Mouse (Mus musculus): Measurements from ENCODE around the gene Mapk6. TPM values are rescaled to one million over a fixed set of nuclear protein-coding genes. Genes with fewer than 3 reads are reported as not detected.
"Not testable (repeated sequence)": the region's sequence is repeated elsewhere in the genome, so short reads cannot be mapped to it uniquely, and the experiment has no call there.

Gene Mapk6
- polyA plus RNA-seq, 1 experiment: 31.3 TPM

DNA sequence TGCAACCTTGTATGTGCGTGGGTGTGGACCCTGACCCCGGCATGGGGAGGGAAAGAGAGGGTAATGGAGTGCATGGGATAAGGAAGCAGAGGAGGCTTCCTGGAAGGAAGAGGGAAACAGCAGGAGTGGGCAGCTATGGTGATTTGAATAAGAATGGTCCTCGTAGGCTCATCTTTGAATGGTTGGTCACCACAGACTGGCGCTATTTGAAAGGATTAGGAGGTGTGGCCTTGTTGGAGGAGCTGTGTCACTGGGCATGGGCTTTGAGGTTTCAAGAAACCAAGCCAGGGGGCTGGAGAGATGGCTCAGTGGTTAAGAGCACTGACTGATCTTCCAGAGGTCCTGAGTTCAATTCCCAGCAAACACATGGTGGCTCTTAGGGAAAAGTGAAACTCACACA lies 44.6 kb downstream of the Mapk6 start:
- TF ChIP-seq FLI1 (IDR thresholded peaks at IDR 0.05; ENCODE audit: low read length) (no peak), GATA1 (IDR thresholded peaks at IDR 0.05; ENCODE audit: borderline replicate concordance, low read length) (no peak)
- peaks cover 3% of the 10 kb centered on the region for H3K36me3 ChIP-seq (replicated peaks; ENCODE audit: low read length)
- H3K4me3 ChIP-seq (replicated peaks): no peak overlapping the region
- H3K9me3 ChIP-seq: no peaks in the 10 kb centered on the region
- no peaks in the 10 kb centered on the region for H3K27me3 ChIP-seq (replicated peaks)
- peaks cover 81% of the 10 kb centered on the region for H3K4me1 ChIP-seq

DNA sequence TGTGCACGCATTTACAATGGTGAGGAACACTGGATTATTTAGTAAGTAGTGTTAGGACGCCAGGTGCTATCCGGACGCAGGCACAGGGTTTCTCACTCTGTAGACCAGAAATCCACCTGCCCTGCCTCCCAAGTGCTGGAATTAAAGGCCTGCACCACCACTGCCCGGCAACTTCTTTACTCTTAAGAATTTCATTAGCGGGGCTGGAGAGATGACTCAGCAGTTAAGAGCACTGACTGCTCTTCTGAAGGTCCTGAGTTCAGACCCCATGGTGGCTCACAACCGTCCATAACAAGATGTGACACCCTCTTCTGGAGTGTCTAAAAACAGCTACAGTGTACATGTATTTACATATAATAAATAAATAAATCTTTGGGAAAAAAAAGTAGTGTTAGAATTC lies 46.1 kb downstream of the Mapk6 start:
- H3K4me3 ChIP-seq (replicated peaks); H3K27me3 ChIP-seq (replicated peaks); H3K9me3 ChIP-seq; H3K36me3 ChIP-seq (replicated peaks; ENCODE audit: low read length): not testable (repeated sequence)
- H3K4me1 ChIP-seq: peaks cover 83% of the 10 kb centered on the region

DNA sequence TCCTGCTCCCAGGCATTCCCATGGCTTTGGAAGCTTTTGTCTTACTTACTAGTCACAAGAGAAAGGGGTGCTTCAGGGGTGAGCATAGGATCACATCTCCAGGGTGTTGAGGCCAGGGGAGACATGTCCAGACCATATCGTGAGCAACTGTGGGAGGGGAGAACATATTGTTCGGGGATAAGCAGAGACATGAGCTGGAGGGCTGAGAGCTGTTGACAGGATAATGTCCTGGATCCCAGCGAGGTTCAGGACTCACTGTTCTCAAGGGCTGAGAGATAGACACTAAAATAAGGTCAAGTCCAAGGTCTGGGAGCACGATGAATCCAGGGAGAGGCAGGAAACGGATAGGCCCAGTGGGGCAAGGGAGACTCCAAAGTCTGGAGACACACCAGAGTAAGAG lies 46.8 kb downstream of the Mapk6 start:
- H3K4me3 ChIP-seq (replicated peaks): no peak overlapping the region
- H3K4me1 ChIP-seq: peaks cover 83% of the 10 kb centered on the region
- H3K9me3 ChIP-seq: no peaks in the 10 kb centered on the region
- no peak for TF ChIP-seq GATA1 (IDR thresholded peaks at IDR 0.05; ENCODE audit: borderline replicate concordance, low read length)
- no peak for TF ChIP-seq FLI1 (IDR thresholded peaks at IDR 0.05; ENCODE audit: low read length)
- H3K36me3 ChIP-seq (replicated peaks; ENCODE audit: low read length): peaks cover 11% of the 10 kb centered on the region
- H3K27me3 ChIP-seq (replicated peaks): no peaks in the 10 kb centered on the region

DNA sequence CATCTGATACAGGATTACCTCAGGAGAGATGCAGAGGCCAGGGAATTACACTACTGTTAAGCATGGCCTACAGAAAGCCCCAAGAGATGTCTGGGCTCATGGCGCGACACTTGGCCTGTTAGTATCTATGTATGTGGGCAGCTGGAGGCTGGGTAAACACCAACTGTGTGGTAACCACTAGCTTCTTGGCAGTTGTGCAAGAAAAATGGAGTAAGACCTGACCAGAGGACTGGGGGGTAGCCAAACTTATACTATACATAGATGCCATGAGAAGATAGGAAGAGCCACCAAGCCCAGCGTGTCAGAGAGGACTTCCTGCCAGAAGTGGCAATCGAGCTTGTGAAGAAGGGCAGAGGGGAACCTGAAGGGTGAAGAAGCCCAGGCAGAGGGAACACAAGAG lies 47.6 kb downstream of the Mapk6 start:
- H3K4me1 ChIP-seq: peaks cover 86% of the 10 kb centered on the region
- no peaks in the 10 kb centered on the region for H3K9me3 ChIP-seq
- H3K27me3 ChIP-seq (replicated peaks): no peaks in the 10 kb centered on the region
- no peak for TF ChIP-seq FLI1 (IDR thresholded peaks at IDR 0.05; ENCODE audit: low read length)
- no peak for TF ChIP-seq GATA1 (IDR thresholded peaks at IDR 0.05; ENCODE audit: borderline replicate concordance, low read length)
- peaks cover 11% of the 10 kb centered on the region for H3K36me3 ChIP-seq (replicated peaks; ENCODE audit: low read length)
- H3K4me3 ChIP-seq (replicated peaks): no peak overlapping the region

DNA sequence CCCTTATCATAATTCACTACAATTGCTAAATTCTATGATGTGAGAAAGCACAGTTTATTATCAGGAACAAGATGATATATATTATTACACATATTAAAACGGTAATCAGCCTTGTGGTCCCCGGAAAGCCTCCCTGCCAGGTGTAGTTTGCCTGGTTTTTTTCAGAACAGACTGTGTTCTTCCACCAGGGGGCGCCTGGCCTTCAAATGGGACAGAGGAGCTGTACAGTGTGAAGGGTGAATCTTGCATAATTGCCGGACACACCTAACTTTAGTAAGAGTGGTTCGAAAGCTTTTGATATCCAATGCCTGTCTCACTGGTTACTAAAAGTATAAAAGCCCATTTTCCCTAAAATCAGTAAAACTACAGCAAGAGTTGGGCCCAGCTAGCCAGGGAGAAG lies 48.1 kb downstream of the Mapk6 start:
- H3K27me3 ChIP-seq (replicated peaks): no peaks in the 10 kb centered on the region
- H3K9me3 ChIP-seq: no peaks in the 10 kb centered on the region
- TF ChIP-seq FLI1 (IDR thresholded peaks at IDR 0.05; ENCODE audit: low read length): no peak
- TF ChIP-seq GATA1 (IDR thresholded peaks at IDR 0.05; ENCODE audit: borderline replicate concordance, low read length): no peak

DNA sequence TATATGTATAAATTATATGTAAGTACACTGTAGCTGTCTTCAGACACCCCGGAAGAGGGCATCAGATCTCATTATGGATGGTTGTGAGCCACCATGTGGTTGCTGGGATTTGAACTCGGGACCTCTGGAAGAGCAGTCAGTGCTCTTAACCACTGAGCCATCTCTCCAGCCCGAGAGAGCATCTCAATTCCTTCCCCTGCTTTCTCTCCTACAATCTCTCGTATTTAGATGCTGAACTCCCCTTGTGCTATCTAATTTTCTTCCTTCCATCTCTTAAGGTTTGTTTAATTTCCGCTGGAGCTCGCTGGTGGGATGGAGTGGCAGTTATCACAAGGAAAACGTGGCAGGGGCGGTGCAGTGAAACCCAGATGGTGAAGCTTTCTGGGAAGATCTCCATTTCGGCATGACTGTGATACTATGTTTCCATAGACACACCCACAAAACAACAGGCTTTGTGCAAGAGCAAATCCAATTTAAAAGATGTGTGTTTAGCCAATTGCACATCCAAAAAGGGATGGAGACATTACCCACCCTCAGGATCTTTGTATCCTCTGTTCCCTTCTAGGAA lies 52.6 kb downstream of the Mapk6 start:
- no peak for TF ChIP-seq FLI1 (IDR thresholded peaks at IDR 0.05; ENCODE audit: low read length)
- no peak for TF ChIP-seq GATA1 (IDR thresholded peaks at IDR 0.05; ENCODE audit: borderline replicate concordance, low read length)
- H3K9me3 ChIP-seq: no peaks in the 10 kb centered on the region

More for the DNA sequence above, 48.1 kb downstream of the Mapk6 start:
- Histone ChIP-seq H3K4me1 (peaks cover 89% of the 10 kb centered on the region), H3K4me3 (replicated peaks) (no peak overlapping the region), H3K36me3 (replicated peaks; ENCODE audit: low read length) (peaks cover 11% of the 10 kb centered on the region)

DNA sequence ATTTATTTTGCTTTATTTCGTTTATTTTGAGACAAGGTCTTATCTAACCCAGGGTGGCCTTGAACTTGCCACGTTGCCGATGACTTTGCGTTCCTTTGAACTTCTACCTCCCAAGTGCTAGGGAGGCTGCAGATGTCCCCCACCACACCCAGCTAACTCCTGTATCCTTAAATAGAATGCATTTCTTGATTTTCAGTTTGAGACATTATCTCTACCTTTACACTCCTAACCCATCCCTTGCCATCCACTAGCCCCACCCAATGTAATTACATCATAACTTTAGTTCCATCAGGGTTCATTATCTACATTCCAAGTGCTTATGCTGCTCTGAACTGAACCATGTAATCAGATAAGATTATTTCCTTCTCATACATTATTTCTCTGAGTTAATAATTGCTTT lies 54.0 kb downstream of the Mapk6 start:
- TF ChIP-seq FLI1 (IDR thresholded peaks at IDR 0.05; ENCODE audit: low read length) (no peak), GATA1 (IDR thresholded peaks at IDR 0.05; ENCODE audit: borderline replicate concordance, low read length) (no peak)
- no peak overlapping the region for H3K4me3 ChIP-seq (replicated peaks)
- peaks cover 21% of the 10 kb centered on the region for H3K36me3 ChIP-seq (replicated peaks; ENCODE audit: low read length)

More for the DNA sequence above, 52.6 kb downstream of the Mapk6 start:
- Histone ChIP-seq H3K27me3 (replicated peaks) (no peaks in the 10 kb centered on the region), H3K4me3 (replicated peaks) (peak overlapping the region; percentile 71), H3K36me3 (replicated peaks; ENCODE audit: low read length) (peaks cover 15% of the 10 kb centered on the region), H3K4me1 (peaks cover 84% of the 10 kb centered on the region)

DNA sequence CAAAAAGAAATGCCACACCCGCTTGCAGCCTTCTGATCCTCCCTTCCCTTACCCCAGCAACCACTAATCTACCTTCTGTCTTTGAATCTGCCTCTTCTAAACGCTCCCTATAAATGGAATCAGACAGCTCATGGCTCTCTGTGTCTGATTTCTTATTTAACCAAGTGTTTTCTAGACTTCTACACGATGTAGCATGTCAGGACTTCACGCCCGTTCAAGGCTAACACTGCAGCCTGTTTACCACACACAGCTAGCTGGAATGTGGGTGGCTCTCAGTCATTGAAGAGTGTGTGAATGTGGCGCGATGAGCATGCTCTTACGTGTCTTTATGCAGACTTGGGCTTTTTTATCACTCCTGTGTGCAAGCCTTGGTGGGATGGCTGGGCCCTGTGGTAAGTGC lies 56.7 kb downstream of the Mapk6 start:
- Histone ChIP-seq H3K27me3 (replicated peaks) (no peaks in the 10 kb centered on the region), H3K9me3 (no peaks in the 10 kb centered on the region), H3K36me3 (replicated peaks; ENCODE audit: low read length) (peaks cover 20% of the 10 kb centered on the region), H3K4me1 (peaks cover 68% of the 10 kb centered on the region), H3K4me3 (replicated peaks) (no peak overlapping the region)
- TF ChIP-seq GATA1 (IDR thresholded peaks at IDR 0.05; ENCODE audit: borderline replicate concordance, low read length): no peak

More for the DNA sequence above, 54.0 kb downstream of the Mapk6 start:
- no peaks in the 10 kb centered on the region for H3K9me3 ChIP-seq
- peaks cover 74% of the 10 kb centered on the region for H3K4me1 ChIP-seq
- H3K27me3 ChIP-seq (replicated peaks): no peaks in the 10 kb centered on the region

DNA sequence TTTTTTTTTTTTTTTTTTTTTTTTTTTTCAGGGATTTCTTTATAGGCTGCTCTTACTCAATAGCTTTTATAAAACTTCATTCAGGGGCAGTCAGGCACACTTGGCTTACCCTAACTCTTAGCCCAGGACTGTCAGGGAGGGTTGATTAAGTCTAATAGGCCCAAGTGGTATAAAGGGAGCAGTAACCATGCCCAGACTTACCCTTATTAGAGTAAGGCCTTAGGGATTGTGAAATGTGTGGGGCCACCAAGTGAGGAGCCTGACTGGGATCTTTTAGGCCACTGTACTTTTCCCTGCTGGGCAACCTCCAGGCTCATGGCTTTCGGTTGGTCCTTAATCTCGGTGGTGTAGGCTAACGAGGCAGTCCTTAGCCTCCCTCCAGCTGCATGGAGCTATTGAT lies 61.2 kb downstream of the Mapk6 start:
- Histone ChIP-seq H3K4me3 (replicated peaks) (no peak overlapping the region), H3K9me3 (no peaks in the 10 kb centered on the region), H3K36me3 (replicated peaks; ENCODE audit: low read length) (peaks cover 61% of the 10 kb centered on the region), H3K4me1 (peaks cover 41% of the 10 kb centered on the region), H3K27me3 (replicated peaks) (no peaks in the 10 kb centered on the region)
- TF ChIP-seq GATA1 (IDR thresholded peaks at IDR 0.05; ENCODE audit: borderline replicate concordance, low read length): no peak
- TF ChIP-seq FLI1 (IDR thresholded peaks at IDR 0.05; ENCODE audit: low read length): no peak

DNA sequence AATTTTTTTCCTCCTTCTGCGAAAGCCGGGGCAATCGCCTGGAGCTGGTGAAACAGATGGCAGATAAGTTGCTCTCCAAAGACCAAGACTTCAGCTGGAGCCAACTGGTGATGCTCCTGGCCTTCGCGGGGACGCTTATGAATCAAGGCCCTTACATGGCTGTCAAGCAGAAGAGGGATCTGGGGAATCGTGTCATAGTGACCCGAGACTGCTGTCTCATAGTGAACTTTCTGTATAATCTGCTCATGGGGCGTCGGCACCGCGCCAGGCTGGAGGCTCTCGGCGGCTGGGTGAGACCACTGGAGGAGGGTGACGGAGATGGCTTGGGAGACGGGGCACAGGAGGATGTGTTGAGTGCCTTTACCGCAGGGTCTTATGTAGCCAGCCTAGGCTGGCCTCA lies 61.7 kb downstream of the Mapk6 start:
- peaks cover 67% of the 10 kb centered on the region for H3K36me3 ChIP-seq (replicated peaks; ENCODE audit: low read length)
- H3K4me3 ChIP-seq (replicated peaks): no peak overlapping the region
- H3K4me1 ChIP-seq: peaks cover 37% of the 10 kb centered on the region
- H3K27me3 ChIP-seq (replicated peaks): no peaks in the 10 kb centered on the region
- H3K9me3 ChIP-seq: no peaks in the 10 kb centered on the region
- TF ChIP-seq GATA1 (IDR thresholded peaks at IDR 0.05; ENCODE audit: borderline replicate concordance, low read length) (no peak), FLI1 (IDR thresholded peaks at IDR 0.05; ENCODE audit: low read length) (no peak)

DNA sequence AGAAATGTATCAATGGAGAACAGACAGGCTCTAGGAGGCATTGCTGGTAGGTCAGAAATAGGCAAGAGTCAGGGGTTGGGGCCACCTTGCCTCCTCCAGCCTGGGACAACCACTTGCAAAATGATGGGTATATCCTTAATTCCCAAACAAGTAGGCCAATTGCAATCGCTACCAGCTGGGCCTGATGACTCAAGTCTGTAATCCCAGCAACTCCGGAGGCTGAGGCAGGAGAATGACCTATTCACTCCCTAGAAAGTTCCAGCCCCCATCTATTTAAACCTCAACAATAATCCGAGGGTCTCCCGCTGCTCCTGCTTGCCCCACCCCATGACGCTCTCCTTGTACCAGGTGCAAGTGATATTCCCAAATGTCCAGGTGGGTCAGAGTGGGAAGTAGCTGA lies 62.3 kb downstream of the Mapk6 start, which contains the start of gene Bcl2l10:
TSS of gene Bcl2l10 (plus strand) at position 301 of the 400 bp plus-strand sequence.
- no peaks in the 10 kb centered on the region for H3K27me3 ChIP-seq (replicated peaks)
- no peak within 1 kb of the TSS for H3K4me3 ChIP-seq (replicated peaks)
- no peak for TF ChIP-seq FLI1 (IDR thresholded peaks at IDR 0.05; ENCODE audit: low read length)
- TF ChIP-seq GATA1 (IDR thresholded peaks at IDR 0.05; ENCODE audit: borderline replicate concordance, low read length): no peak
- H3K36me3 ChIP-seq (replicated peaks; ENCODE audit: low read length): peaks cover 73% of the 10 kb centered on the region
- no peaks in the 10 kb centered on the region for H3K9me3 ChIP-seq
- peaks cover 31% of the 10 kb centered on the region for H3K4me1 ChIP-seq

Measured in megakaryocyte, embryonic 14.5 days (primary cell).